Mouse (Mus musculus) c-Kit-negative CD71-positive TER-119-positive erythroid progenitor cells, embryonic 14.5 days (primary cell): ENCODE results near the gene Gys2.

ENCODE experiments used
- DNase-seq: peaks from one replicate; pipeline ENCODE4 v3.0.0-alpha.2; 2013; ENCODE audit warnings: low read depth, low spot score

The Gys2 gene

DNA sequence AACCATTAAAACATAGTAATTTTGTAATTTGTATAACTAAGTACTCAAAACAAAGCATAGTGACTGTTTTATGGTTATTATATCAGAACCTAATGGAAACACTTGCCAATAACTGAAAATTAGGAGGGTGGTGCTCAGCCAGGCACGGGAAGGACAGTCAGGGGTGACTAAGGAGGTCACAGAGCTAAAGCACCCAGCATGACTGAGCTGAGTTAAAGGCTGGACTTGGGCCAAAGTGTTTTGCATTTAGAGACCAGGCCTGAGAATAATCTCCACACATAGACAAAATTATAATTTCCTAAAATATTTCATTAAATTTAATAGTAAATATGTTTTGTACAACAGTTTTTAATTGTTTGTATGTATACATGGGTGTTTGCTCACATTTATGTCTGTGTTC is 95.8 kb downstream of the Gys2 start:
- DNase-seq: no peak
